Mouse (Mus musculus): ENCODE measurements around the gene Smarcb1. TPM values are rescaled to one million over a fixed set of nuclear protein-coding genes. Genes with fewer than 3 reads are reported as not detected.

The Smarcb1 gene
- 129 and 165 TPM in 2 replicates for polyA plus RNA-seq (2012; rRNA removed)

- peak; percentile 83 for TF ChIP-seq POLR2A (IDR thresholded peaks at IDR 0.05; ENCODE audit: borderline replicate concordance, extremely low read depth, insufficient read depth, insufficient read length, poor library complexity, severe bottlenecking)
- TF ChIP-seq CTCF (IDR thresholded peaks at IDR 0.05; ENCODE audit: borderline replicate concordance, extremely low read depth, insufficient read depth, insufficient read length): no peak
- peak; percentile 99 for DNase-seq (ENCODE audit: low read depth)
Observed at GRCm38 (mm10) chr10:75921026-75921725, at the start of gene Smarcb1. Gene Smarcb1, minus strand, starts transcription at chr10:75921617.

- DNase-seq (ENCODE audit: low read depth): no peak
- TF ChIP-seq POLR2A (IDR thresholded peaks at IDR 0.05; ENCODE audit: borderline replicate concordance, extremely low read depth, insufficient read depth, insufficient read length, poor library complexity, severe bottlenecking) (no peak), CTCF (IDR thresholded peaks at IDR 0.05; ENCODE audit: borderline replicate concordance, extremely low read depth, insufficient read depth, insufficient read length) (no peak)
Observed at GRCm38 (mm10) chr10:75954381-75954811, 33.0 kb upstream of the Smarcb1 start, which contains the start of gene Gm5134. Gene Gm5134, plus strand, starts transcription at chr10:75954514.

- DNase-seq (ENCODE audit: low read depth): peak; percentile 81
Observed at GRCm38 (mm10) chr10:75951424-75952050, 30.1 kb upstream of the Smarcb1 start.

DNA sequence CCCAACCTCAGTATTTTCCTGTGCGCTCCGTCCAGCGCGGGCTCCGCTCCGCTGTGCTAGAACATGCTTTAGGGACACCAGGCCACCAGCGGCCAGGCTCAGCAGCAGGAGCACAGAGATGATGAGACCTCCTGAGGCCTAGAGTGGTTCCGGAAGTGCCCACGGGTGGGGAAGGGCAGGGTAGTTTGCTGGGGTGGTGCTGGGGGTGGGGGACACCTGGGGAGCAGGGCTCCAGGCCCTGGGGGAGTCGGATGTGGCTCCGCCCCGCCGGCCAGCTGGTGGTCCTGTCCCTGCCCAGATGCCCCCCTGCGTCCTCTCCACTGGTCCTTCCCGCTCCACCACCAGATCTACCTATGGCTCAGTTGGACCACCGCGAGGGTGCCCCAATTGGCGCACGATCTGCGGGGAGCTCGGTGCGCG lies 29.4 kb upstream of the Smarcb1 start:
- peak; percentile 43 for DNase-seq (ENCODE audit: low read depth)
- TF ChIP-seq POLR2A (IDR thresholded peaks at IDR 0.05; ENCODE audit: borderline replicate concordance, extremely low read depth, insufficient read depth, insufficient read length, poor library complexity, severe bottlenecking) (no peak), CTCF (IDR thresholded peaks at IDR 0.05; ENCODE audit: borderline replicate concordance, extremely low read depth, insufficient read depth, insufficient read length) (no peak)

More at GRCm38 (mm10) chr10:75951424-75952050, 30.1 kb upstream of the Smarcb1 start:
- no peak for TF ChIP-seq POLR2A (IDR thresholded peaks at IDR 0.05; ENCODE audit: borderline replicate concordance, extremely low read depth, insufficient read depth, insufficient read length, poor library complexity, severe bottlenecking)
- peak; percentile 48; the same call in 1 of the 2 replicates for TF ChIP-seq CTCF (IDR thresholded peaks at IDR 0.05; ENCODE audit: borderline replicate concordance, extremely low read depth, insufficient read depth, insufficient read length)

- no peak for DNase-seq (ENCODE audit: low read depth)
Observed at GRCm38 (mm10) chr10:75949053-75950045, 27.9 kb upstream of the Smarcb1 start.

GRCm38 (mm10) chr10:75948079-75948478 lies 26.7 kb upstream of the Smarcb1 start:
- TF ChIP-seq POLR2A (IDR thresholded peaks at IDR 0.05; ENCODE audit: borderline replicate concordance, extremely low read depth, insufficient read depth, insufficient read length, poor library complexity, severe bottlenecking) (no peak), CTCF (IDR thresholded peaks at IDR 0.05; ENCODE audit: borderline replicate concordance, extremely low read depth, insufficient read depth, insufficient read length) (no peak)
- no peak for DNase-seq (ENCODE audit: low read depth)

More at GRCm38 (mm10) chr10:75949053-75950045, 27.9 kb upstream of the Smarcb1 start:
- TF ChIP-seq POLR2A (IDR thresholded peaks at IDR 0.05; ENCODE audit: borderline replicate concordance, extremely low read depth, insufficient read depth, insufficient read length, poor library complexity, severe bottlenecking) (no peak), CTCF (IDR thresholded peaks at IDR 0.05; ENCODE audit: borderline replicate concordance, extremely low read depth, insufficient read depth, insufficient read length) (no peak)

DNA sequence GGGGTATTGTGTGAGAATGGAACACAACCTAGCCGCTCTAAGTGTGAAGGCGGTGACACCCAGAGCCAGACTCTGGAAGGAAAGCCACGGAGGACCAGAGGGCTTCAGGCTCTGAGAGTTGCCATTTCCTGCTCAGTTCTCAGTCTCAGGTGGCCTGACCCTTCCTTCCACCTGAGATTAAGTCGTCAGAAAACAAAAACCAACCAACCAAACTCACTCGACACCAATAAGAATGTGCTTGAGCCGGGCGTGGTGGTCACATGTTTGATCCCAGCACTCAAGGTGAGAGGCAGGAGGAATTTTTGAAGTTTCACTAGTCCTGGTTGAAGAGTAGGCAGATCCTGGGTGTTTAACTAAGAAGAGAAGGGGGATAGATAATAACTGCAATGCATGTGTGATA lies 24.5 kb upstream of the Smarcb1 start:
- TF ChIP-seq CTCF (IDR thresholded peaks at IDR 0.05; ENCODE audit: borderline replicate concordance, extremely low read depth, insufficient read depth, insufficient read length) (no peak), POLR2A (IDR thresholded peaks at IDR 0.05; ENCODE audit: borderline replicate concordance, extremely low read depth, insufficient read depth, insufficient read length, poor library complexity, severe bottlenecking) (no peak)
- DNase-seq (ENCODE audit: low read depth): no peak

GRCm38 (mm10) chr10:75945213-75945612 lies 23.8 kb upstream of the Smarcb1 start:
- TF ChIP-seq CTCF (IDR thresholded peaks at IDR 0.05; ENCODE audit: borderline replicate concordance, extremely low read depth, insufficient read depth, insufficient read length) (no peak), POLR2A (IDR thresholded peaks at IDR 0.05; ENCODE audit: borderline replicate concordance, extremely low read depth, insufficient read depth, insufficient read length, poor library complexity, severe bottlenecking) (no peak)
- DNase-seq (ENCODE audit: low read depth): no peak

DNA sequence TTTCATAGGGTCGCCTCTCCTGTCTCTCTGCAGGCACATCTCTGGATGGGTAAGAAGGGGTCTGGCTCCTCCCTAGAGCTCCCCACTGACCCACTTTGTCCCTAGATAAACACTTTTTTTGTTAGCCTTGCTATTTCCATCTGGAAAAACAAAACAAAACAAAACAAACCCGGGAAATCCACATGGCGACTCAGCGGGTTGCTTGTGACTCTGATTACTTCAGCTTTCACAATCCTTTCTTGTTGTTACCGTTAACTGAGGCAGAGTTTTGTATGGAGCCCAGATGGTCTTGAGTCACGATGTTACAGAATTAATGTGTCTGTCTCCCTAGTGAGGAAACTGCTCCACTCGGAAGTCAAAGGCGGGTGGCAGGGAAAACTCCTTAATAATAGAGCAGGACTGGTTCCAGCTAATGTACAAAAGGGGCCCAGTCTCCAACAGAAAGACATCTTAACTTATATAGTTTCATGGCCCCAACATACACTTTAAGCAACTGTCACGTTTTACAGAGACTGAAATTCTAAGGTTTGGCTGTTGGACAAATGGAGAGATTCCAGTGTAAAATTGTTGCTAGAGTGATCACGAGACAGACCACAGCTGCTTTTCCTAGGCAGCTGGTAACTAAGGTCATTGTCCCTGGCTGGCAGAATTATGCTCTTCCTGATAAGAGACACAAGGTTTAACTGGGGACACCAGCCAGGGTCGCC lies 22.8 kb upstream of the Smarcb1 start:
- peak; percentile 75 for DNase-seq (ENCODE audit: low read depth)

More for the DNA sequence above, 22.8 kb upstream of the Smarcb1 start:
- TF ChIP-seq POLR2A (IDR thresholded peaks at IDR 0.05; ENCODE audit: borderline replicate concordance, extremely low read depth, insufficient read depth, insufficient read length, poor library complexity, severe bottlenecking) (no peak), CTCF (IDR thresholded peaks at IDR 0.05; ENCODE audit: borderline replicate concordance, extremely low read depth, insufficient read depth, insufficient read length) (no peak)

Data from brain, embryonic 14.5 days (tissue).